Mouse (Mus musculus): ENCODE measurements around the gene Olfr1143. TPM values are rescaled to one million over a fixed set of nuclear protein-coding genes. Genes with fewer than 3 reads are reported as not detected.

Gene Olfr1143
- not detected for total RNA-seq (2021)
- long read RNA-seq, experiment 1 = 0 reads
- long read RNA-seq, experiment 2 = 0 reads

- DNase-seq (ENCODE audit: low spot score in 2 of 2) = no peak
These were observed at the start of gene Olfr1143 for GRCm38 (mm10) chr2:87800292-87800691. Olfr1143 (plus strand) TSS chr2:87800592.

DNA sequence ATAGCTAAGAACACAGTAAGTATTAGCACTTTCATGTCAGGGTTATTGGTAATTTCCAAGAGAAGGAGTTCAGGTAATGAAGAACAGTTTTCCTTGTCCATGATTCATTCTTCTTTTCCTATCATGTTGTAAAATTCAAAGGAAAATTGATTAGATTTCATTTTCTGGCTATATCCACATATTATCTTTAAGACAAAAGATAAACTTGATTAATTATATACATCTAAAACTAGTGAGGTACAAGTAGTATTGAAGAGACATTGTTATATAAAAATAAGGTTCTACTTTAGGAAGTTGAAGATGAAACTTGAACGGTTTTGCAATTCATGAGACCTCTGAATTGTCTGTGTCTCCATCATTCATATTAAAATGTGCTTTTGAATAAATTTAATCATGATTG lies 46.5 kb upstream of the Olfr1143 start, which contains the start of gene Olfr1141:
TSS of gene Olfr1141 (minus strand) at position 101 of the 400 bp plus-strand sequence.
- DNase-seq (ENCODE audit: low spot score in 2 of 2) = no peak

DNA sequence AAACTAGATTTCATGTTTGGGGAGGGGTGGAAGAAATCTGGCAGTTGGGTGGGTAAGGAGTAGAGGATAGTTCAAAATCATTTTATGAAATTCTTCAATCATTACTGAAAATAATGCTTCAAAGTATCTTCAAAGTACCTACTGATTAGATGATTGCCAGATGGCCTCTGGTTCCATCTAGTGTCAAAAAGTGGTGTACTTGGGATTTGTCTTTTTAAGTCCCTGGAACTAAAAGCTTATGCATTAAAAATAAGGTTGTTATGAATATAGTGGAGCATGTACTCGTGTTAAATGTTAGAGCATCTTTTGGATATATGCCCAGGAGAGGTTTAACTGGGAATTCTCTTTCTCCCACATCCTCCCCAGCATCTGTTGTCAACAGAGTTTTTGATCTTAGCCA lies 24.2 kb upstream of the Olfr1143 start:
- no peak for DNase-seq (ENCODE audit: low spot score in 2 of 2)

GRCm38 (mm10) chr2:87779183-87779582 lies 21.2 kb upstream of the Olfr1143 start, which contains the start of gene Olfr152:
Olfr152 (plus strand) TSS chr2:87779483.
- DNase-seq (ENCODE audit: low spot score in 2 of 2) = no peak

GRCm38 (mm10) chr2:87809522-87809921 lies 9.1 kb downstream of the Olfr1143 start, which contains the start of gene Olfr1145:
Olfr1145 (plus strand) TSS chr2:87809822.
- DNase-seq (ENCODE audit: low spot score in 2 of 2) = no peak

DNA sequence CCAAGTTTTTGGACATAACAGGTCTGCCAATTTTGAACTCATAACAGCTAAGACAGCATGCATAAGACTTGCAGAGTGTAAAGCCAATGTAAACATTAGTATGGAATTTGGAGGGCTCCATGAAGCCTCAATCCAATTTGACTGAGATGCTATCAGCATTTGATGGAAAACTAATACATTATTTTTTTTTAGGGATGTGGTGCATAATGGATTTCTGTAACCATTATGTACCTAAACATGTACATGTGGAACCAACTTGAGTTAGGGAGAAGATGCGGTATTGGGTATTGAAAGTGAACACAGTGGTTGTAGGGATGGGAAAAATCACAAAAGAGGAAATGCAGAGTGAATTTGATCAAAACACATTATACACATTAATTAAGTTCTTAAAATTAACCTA lies 29.8 kb downstream of the Olfr1143 start, which contains the start of gene Olfr1148:
TSS of gene Olfr1148 (plus strand) at position 301 of the 400 bp plus-strand sequence.
- DNase-seq (ENCODE audit: low spot score in 2 of 2) = no peak

- DNase-seq (ENCODE audit: low spot score in 2 of 2) = no peak
These were observed 43.3 kb downstream of the Olfr1143 start, which contains the start of gene Olfr1150-ps1 for GRCm38 (mm10) chr2:87843693-87844092. Olfr1150-ps1 (plus strand) TSS chr2:87843993.

Other genes starting within 250 kb of the Olfr1143 start
- gene Olfr1129, start 226.7 kb upstream of the Olfr1143 start, total RNA-seq (2021) = not detected
- not detected for gene Olfr1130, start 194.4 kb upstream of the Olfr1143 start, total RNA-seq (2021)
- not detected for gene Olfr1131, start 173.5 kb upstream of the Olfr1143 start, total RNA-seq (2021)
- gene Olfr1132, start 163.1 kb upstream of the Olfr1143 start, total RNA-seq (2021) = not detected
- not detected for gene Olfr1133, start 153.2 kb upstream of the Olfr1143 start, total RNA-seq (2021)
- gene Olfr1134, start 142.1 kb upstream of the Olfr1143 start, total RNA-seq (2021) = not detected
- not detected for gene Olfr1135, start 126.9 kb upstream of the Olfr1143 start, total RNA-seq (2021)
- gene Olfr1136, start 106.6 kb upstream of the Olfr1143 start, total RNA-seq (2021) = not detected
- not detected for gene Olfr1137, start 87.4 kb upstream of the Olfr1143 start, total RNA-seq (2021)
- not detected for gene Olfr1138, start 60.6 kb upstream of the Olfr1143 start, total RNA-seq (2021)
- gene Olfr1140, start 56.8 kb upstream of the Olfr1143 start, total RNA-seq (2021) = not detected
- not detected for gene Olfr1141, start 46.6 kb upstream of the Olfr1143 start, total RNA-seq (2021)
- not detected for gene Olfr152, start 21.1 kb upstream of the Olfr1143 start, total RNA-seq (2021)
- gene Olfr1145, start 9.2 kb downstream of the Olfr1143 start, total RNA-seq (2021) = not detected
- gene Olfr1148, start 29.9 kb downstream of the Olfr1143 start, total RNA-seq (2021) = not detected
- not detected for gene Olfr1150-ps1, start 43.4 kb downstream of the Olfr1143 start, total RNA-seq (2021)
- not detected for gene Olfr1151, start 55.3 kb downstream of the Olfr1143 start, total RNA-seq (2021)
- not detected for gene Olfr1152, start 65.9 kb downstream of the Olfr1143 start, total RNA-seq (2021)
- gene Olfr1153, start 94.4 kb downstream of the Olfr1143 start, total RNA-seq (2021) = not detected
- not detected for gene Olfr1154, start 104.6 kb downstream of the Olfr1143 start, total RNA-seq (2021)
- not detected for gene Olfr1155, start 144.5 kb downstream of the Olfr1143 start, total RNA-seq (2021)
- gene Olfr1156, start 152.5 kb downstream of the Olfr1143 start, total RNA-seq (2021) = not detected
- gene Olfr1157, start 167.7 kb downstream of the Olfr1143 start, total RNA-seq (2021) = not detected
- not detected for gene Olfr74, start 174.1 kb downstream of the Olfr1143 start, total RNA-seq (2021)
- gene Olfr1158, start 189.5 kb downstream of the Olfr1143 start, total RNA-seq (2021) = not detected
- not detected for gene Olfr1160, start 207.7 kb downstream of the Olfr1143 start, total RNA-seq (2021)
- gene Olfr1161, start 222.2 kb downstream of the Olfr1143 start, total RNA-seq (2021) = not detected
- gene Olfr73, start 237.1 kb downstream of the Olfr1143 start, total RNA-seq (2021) = not detected